Mouse (Mus musculus): Measurements from ENCODE around the gene Cryba1. TPM values are rescaled to one million over a fixed set of nuclear protein-coding genes. Genes with fewer than 3 reads are reported as not detected.

The Cryba1 gene
- polyA plus RNA-seq, 1 experiment from 2014 or later = 0.34 TPM

Other genes starting within 250 kb of the Cryba1 start
- 36.6 and 50.7 TPM in 2 replicates for gene Ankrd13b, start 235.6 kb downstream of the Cryba1 start, polyA plus RNA-seq (2015; fragmentation: Nextera tagmentation; extraction: Ambion mirVana)
- gene Git1, start 231.7 kb downstream of the Cryba1 start, polyA plus RNA-seq (2015; fragmentation: Nextera tagmentation; extraction: Ambion mirVana) = 16.4 and 18.1 TPM in 2 replicates
- 2.7 TPM in 2 replicates for gene Abhd15, start 210.2 kb downstream of the Cryba1 start, polyA plus RNA-seq (2015; fragmentation: Nextera tagmentation; extraction: Ambion mirVana)
- 16.8 and 19.6 TPM in 2 replicates for gene Trp53i13, start 209.3 kb downstream of the Cryba1 start, polyA plus RNA-seq (2015; fragmentation: Nextera tagmentation; extraction: Ambion mirVana)
- gene Gm10392, start 206.1 kb downstream of the Cryba1 start, polyA plus RNA-seq (2015; fragmentation: Nextera tagmentation; extraction: Ambion mirVana) = 0.12 and 0.16 TPM in 2 replicates
- gene Taok1, start 117.5 kb downstream of the Cryba1 start, polyA plus RNA-seq (2015; fragmentation: Nextera tagmentation; extraction: Ambion mirVana) = 20.3 and 20.8 TPM in 2 replicates
- gene Nufip2, start 39.1 kb downstream of the Cryba1 start, polyA plus RNA-seq (2015; fragmentation: Nextera tagmentation; extraction: Ambion mirVana) = 3.2 and 4.8 TPM in 2 replicates
- 43.7 and 48.3 TPM in 2 replicates for gene Myo18a, start 38.0 kb upstream of the Cryba1 start, polyA plus RNA-seq (2015; fragmentation: Nextera tagmentation; extraction: Ambion mirVana)
- gene Gm10277, start 62.5 kb upstream of the Cryba1 start, polyA plus RNA-seq (2015; fragmentation: Nextera tagmentation; extraction: Ambion mirVana) = 1.4 and 1.9 TPM in 2 replicates
- 5.1 and 5.6 TPM in 2 replicates for gene Pipox, start 168.8 kb upstream of the Cryba1 start, polyA plus RNA-seq (2015; fragmentation: Nextera tagmentation; extraction: Ambion mirVana)
- 123 and 151 TPM in 2 replicates for gene Sez6, start 205.5 kb upstream of the Cryba1 start, polyA plus RNA-seq (2015; fragmentation: Nextera tagmentation; extraction: Ambion mirVana)

Measured in hindbrain, embryonic 15.5 days (tissue).